Mouse (Mus musculus) testis, adult 2 months (tissue): ENCODE results near the gene Ptprcap. TPM values are rescaled to one million over a fixed set of nuclear protein-coding genes. Genes with fewer than 3 reads are reported as not detected.

Experiments
- H3K27ac ChIP-seq: fragments of 200-500 bp; 2 replicates; pipeline ENCODE4 v1.5.1; 2012; ENCODE audit warnings: low read depth, low read length; ENCODE audit not compliant: control insufficient read depth, insufficient read depth
- H3K27me3 ChIP-seq: fragments of 200-500 bp; 2 replicates; pipeline ENCODE4 v1.6.1; 2012; ENCODE audit warnings: mild to moderate bottlenecking, low read length, moderate library complexity; ENCODE audit not compliant: control insufficient read depth, insufficient read depth
- H3K36me3 ChIP-seq: fragments of 200-500 bp; 2 replicates; pipeline ENCODE4 v1.6.1; 2012; ENCODE audit warnings: mild to moderate bottlenecking, low read length; ENCODE audit not compliant: control insufficient read depth, insufficient read depth
- H3K4me1 ChIP-seq: fragments of 200-500 bp; 2 replicates; pipeline ENCODE4 v1.6.1; 2012; ENCODE audit warnings: low read length; ENCODE audit not compliant: control insufficient read depth, insufficient read depth
- H3K4me3 ChIP-seq: fragments of 200-500 bp; 2 replicates; pipeline ENCODE4 v1.5.1; 2012; ENCODE audit warnings: low read depth, mild to moderate bottlenecking, low read length, moderate library complexity, mixed read lengths; ENCODE audit not compliant: control insufficient read depth
- CTCF ChIP-seq: fragments of 200-500 bp; IDR thresholded peaks from 2 replicates; pipeline ENCODE4 v1.5.1; 2012; ENCODE audit warnings: low read depth, mild to moderate bottlenecking, inconsistent platforms, low read length, moderate library complexity; ENCODE audit not compliant: control insufficient read depth, insufficient read depth, insufficient replicate concordance
- POLR2A ChIP-seq: fragments of 200-500 bp; IDR thresholded peaks from 2 replicates; pipeline ENCODE4 v1.6.1; 2012; ENCODE audit warnings: low read depth, mild to moderate bottlenecking, inconsistent platforms, low read length, moderate library complexity; ENCODE audit not compliant: control insufficient read depth
- polyA plus RNA-seq: library from polyadenylated mRNA; depleted of rRNA; stranded (reverse); fragments of >200 nt; gene quantifications from 2 replicates; pipeline ENCODE4 v1.2.3, GENCODE M21; 2012; rRNA removed

The Ptprcap gene
- 0.65 and 1.0 TPM in 2 replicates for polyA plus RNA-seq

DNA sequence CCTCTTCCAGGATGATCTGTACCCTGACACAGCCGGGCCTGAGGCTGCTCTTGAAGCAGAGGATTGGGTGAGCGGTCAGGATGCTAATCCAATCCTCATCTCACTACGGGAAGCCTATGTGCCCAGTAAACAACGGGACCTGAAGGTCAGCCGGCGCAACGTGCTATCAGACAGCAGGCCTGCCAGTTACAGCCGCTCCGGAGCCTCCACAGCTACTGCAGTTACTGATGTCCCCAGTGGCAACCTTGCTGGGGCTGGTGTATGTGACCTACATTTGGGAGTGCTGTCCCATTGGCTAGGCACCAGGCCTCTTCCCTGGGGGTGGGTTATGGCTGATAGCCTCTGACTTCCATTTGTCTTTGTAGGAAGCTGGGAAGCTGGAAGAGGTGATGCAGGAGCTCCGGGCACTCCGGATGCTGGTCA lies at the start of gene Ptprcap:
Gene Ptprcap (plus strand): TSS at position 373 of the 423 bp plus-strand sequence.
- H3K27ac ChIP-seq = no peak within 1 kb of the TSS
- no peak within 1 kb of the TSS for H3K4me3 ChIP-seq
- peaks cover 6% of the 10 kb centered on the region for H3K4me1 ChIP-seq
- TF ChIP-seq CTCF (no peak), POLR2A (no peak)
- H3K27me3 ChIP-seq = no peaks in the 10 kb centered on the region
- no peaks in the 10 kb centered on the region for H3K36me3 ChIP-seq

GRCm38 (mm10) chr19:4103792-4104191 lies 49.6 kb upstream of the Ptprcap start:
- Histone ChIP-seq H3K4me1 (peaks cover 24% of the 10 kb centered on the region), H3K36me3 (no peaks in the 10 kb centered on the region), H3K27ac (no peak overlapping the region), H3K4me3 (no peak overlapping the region), H3K27me3 (no peaks in the 10 kb centered on the region)
- TF ChIP-seq CTCF (no peak), POLR2A (no peak)

DNA sequence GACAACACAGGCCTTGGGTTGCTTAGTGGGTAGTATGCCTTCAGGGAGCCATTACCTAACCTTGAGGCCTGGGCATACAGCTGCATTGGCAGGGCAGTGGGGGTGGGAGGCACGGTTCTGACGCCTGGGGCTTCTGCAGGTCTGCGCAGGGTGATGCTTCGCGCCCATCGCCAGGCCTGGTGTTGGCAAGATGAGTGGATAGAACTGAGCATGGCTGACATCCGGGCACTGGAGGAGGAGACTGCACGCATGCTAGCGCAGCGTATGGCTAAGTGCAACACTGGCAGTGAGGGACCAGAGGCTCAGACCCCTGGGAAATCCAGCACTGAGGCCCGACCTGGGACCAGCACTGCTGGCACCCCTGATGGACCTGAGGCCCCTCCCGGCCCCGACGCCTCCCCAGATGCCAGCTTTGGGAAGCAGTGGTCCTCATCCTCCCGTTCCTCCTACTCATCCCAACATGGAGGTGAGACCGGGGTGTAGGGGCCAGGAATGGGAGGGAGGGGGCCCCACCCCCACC lies 48.7 kb upstream of the Ptprcap start:
- no peak overlapping the region for H3K27ac ChIP-seq
- no peaks in the 10 kb centered on the region for H3K36me3 ChIP-seq
- no peaks in the 10 kb centered on the region for H3K27me3 ChIP-seq
- TF ChIP-seq CTCF (no peak), POLR2A (no peak)
- no peak overlapping the region for H3K4me3 ChIP-seq
- H3K4me1 ChIP-seq = peaks cover 19% of the 10 kb centered on the region

DNA sequence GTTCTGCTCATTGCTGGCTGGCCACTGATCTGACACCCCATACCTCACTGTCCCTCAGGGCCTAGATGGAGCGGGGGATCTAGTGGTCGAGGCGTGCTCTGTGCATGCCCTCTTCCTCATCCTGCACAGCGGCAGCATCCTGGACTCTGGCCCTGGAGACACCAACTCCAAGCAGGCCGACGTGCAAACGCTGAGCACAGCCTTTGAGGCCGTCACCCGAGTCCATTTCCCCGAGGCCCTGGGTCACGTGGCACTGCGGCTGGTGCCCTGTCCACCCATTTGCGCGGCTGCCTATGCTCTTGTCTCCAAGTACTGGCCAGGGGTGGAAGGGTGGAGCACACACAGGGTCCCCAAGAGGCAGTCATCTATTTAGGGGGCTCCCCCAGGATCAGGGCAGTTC lies 46.8 kb upstream of the Ptprcap start:
- H3K27ac ChIP-seq = no peak overlapping the region
- peaks cover 1% of the 10 kb centered on the region; the same call in 1 of the 2 replicates for H3K4me1 ChIP-seq
- no peaks in the 10 kb centered on the region for H3K27me3 ChIP-seq
- no peaks in the 10 kb centered on the region for H3K36me3 ChIP-seq
- TF ChIP-seq CTCF = no peak
- no peak for TF ChIP-seq POLR2A
- H3K4me3 ChIP-seq = no peak overlapping the region

GRCm38 (mm10) chr19:4108535-4108934 lies 44.9 kb upstream of the Ptprcap start:
- no peaks in the 10 kb centered on the region for H3K36me3 ChIP-seq
- no peak for TF ChIP-seq POLR2A
- TF ChIP-seq CTCF = no peak
- no peaks in the 10 kb centered on the region for H3K27me3 ChIP-seq
- no peaks in the 10 kb centered on the region for H3K4me1 ChIP-seq
- H3K4me3 ChIP-seq = no peak overlapping the region
- H3K27ac ChIP-seq = no peak overlapping the region

GRCm38 (mm10) chr19:4112063-4112960 lies 41.1 kb upstream of the Ptprcap start:
- H3K4me3 ChIP-seq = no peak overlapping the region
- H3K4me1 ChIP-seq = no peaks in the 10 kb centered on the region
- TF ChIP-seq POLR2A = no peak
- no peak for TF ChIP-seq CTCF
- H3K27ac ChIP-seq = no peak overlapping the region
- no peaks in the 10 kb centered on the region for H3K27me3 ChIP-seq
- no peaks in the 10 kb centered on the region for H3K36me3 ChIP-seq

DNA sequence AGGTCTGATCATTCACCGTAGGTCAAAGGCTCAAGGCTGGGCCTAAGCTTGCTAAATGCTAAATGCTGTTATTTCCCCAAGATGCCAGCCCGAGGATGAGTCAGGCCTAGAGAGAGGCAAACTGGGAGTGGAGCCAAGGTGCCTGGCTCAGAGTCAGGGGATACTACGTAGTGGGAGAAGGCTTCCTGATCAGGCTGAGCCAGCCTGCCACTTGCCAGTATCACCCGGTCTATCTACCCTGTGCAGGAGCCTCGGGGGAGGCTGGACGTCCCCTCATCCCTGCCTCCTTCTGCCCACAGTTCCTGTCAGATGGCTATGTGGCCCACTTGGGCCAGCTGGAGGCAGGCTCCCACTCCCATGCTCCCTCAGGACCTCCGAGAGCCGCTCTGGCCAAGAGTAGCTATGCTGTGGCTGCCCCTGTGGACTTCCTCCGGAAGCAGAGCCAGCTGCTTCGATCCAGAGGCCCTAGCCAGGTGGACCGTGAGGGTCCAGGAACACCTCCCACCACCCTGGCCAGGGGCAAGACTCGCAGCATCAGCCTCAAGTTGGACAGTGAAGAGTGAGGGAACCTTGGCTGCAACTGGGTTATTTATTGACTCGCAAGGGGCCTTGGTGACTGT lies 40.1 kb upstream of the Ptprcap start:
- Histone ChIP-seq H3K27me3 (no peaks in the 10 kb centered on the region), H3K4me3 (no peak overlapping the region), H3K27ac (peak overlapping the region; percentile 22; the same call in 1 of the 2 replicates)

More for the DNA sequence above, 40.1 kb upstream of the Ptprcap start:
- TF ChIP-seq POLR2A (no peak), CTCF (no peak)
- Histone ChIP-seq H3K4me1 (no peaks in the 10 kb centered on the region), H3K36me3 (no peaks in the 10 kb centered on the region)
